Comparison of ENCODE assay signal across 16 mouse cellular contexts in the genomic region with DNA sequence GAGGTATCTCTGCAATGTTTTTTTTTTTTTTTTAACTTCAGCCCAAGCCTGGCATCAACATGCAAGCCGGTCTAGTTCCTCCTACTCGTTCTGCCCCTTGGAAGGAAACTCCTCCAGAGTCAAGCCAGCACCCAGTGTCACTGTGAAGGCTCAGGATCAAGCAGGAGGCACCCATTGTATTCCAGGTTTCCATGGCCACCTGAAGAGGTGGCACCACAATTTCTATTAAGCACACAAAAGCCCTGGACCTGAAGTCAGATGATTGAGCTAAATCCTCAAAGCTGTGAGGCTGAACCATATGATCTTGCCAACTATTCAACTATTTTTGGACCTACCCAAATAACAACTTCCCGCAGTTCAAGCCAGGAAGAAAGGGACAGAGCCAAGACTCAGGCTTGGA.
DNase-seq lines count a peak whose midpoint lies in the region; ATAC-seq and TF ChIP-seq lines count a peak whose summit lies in the region.
"Had no signal": no experiment of that assay in that cellular context is flagged by ENCODE, and none has a peak within 500 bp of the region (broad histone marks: within the 10 kb centered on the region; RNA-seq: fewer than 3 reads in every experiment).

No protein-coding gene starts in this region.

- H3K4me2 ChIP-seq in forebrain, embryonic 14.5 days (ENCODE audit: low read length): no peak overlapping the region
- H3K4me2 ChIP-seq in forebrain, embryonic 13.5 days: no peak overlapping the region
- no peak overlapping the region for H3K4me2 ChIP-seq in hindbrain, postnatal 0 days (ENCODE audit: low read depth, low read length)
- H3K4me2 ChIP-seq in hindbrain, embryonic 13.5 days: no peak overlapping the region
- no peak overlapping the region for H3K4me2 ChIP-seq in lung, postnatal 0 days (replicated peaks; ENCODE audit: low read depth, low read length)
- no peak overlapping the region for H3K4me2 ChIP-seq in stomach, postnatal 0 days (replicated peaks; ENCODE audit: low read depth)
- H3K4me2 ChIP-seq: embryonic facial prominence, embryonic 12.5 days; heart, embryonic 12.5 days; liver, embryonic 15.5 days; midbrain, embryonic 15.5 days had no signal

- ATAC-seq in forebrain, embryonic 14.5 days: no peak
- no peak for ATAC-seq in forebrain, embryonic 13.5 days
- ATAC-seq in hindbrain, postnatal 0 days: peak; percentile 76
- ATAC-seq in hindbrain, embryonic 13.5 days (ENCODE audit: low FRiP score): no peak
- no peak for ATAC-seq in lung, postnatal 0 days
- ATAC-seq in stomach, postnatal 0 days (ENCODE audit: low FRiP score, low TSS enrichment): no peak
- ATAC-seq: midbrain, embryonic 15.5 days had no signal

- TF ChIP-seq CTCF in hindbrain, postnatal 0 days (IDR thresholded peaks at IDR 0.05; ENCODE audit: low read depth): no peak
- TF ChIP-seq CTCF in lung, postnatal 0 days (IDR thresholded peaks at IDR 0.05): no peak
- TF ChIP-seq CTCF in stomach, postnatal 0 days (IDR thresholded peaks at IDR 0.05; ENCODE audit: low read depth): no peak

- no peaks in the 10 kb centered on the region for H3K27me3 ChIP-seq in forebrain, embryonic 14.5 days (replicated peaks; ENCODE audit: control insufficient read depth, insufficient read depth, low read length)
- H3K27me3 ChIP-seq in forebrain, embryonic 13.5 days: no peaks in the 10 kb centered on the region
- H3K27me3 ChIP-seq in hindbrain, postnatal 0 days (ENCODE audit: insufficient read depth, low read length): no peaks in the 10 kb centered on the region
- H3K27me3 ChIP-seq in hindbrain, embryonic 13.5 days: no peaks in the 10 kb centered on the region
- no peaks in the 10 kb centered on the region for H3K27me3 ChIP-seq in lung, postnatal 0 days (replicated peaks; ENCODE audit: insufficient read depth, low read length)
- no peaks in the 10 kb centered on the region for H3K27me3 ChIP-seq in stomach, postnatal 0 days (ENCODE audit: control insufficient read depth, insufficient read depth, low read length)
- H3K27me3 ChIP-seq: CH12.LX; embryonic facial prominence, embryonic 12.5 days; heart, embryonic 12.5 days; liver, embryonic 15.5 days; midbrain, embryonic 15.5 days had no signal

- H3K4me3 ChIP-seq in forebrain, embryonic 14.5 days (ENCODE audit: low read depth, low read length): no peak overlapping the region
- H3K4me3 ChIP-seq in forebrain, embryonic 13.5 days: no peak overlapping the region
- no peak overlapping the region for H3K4me3 ChIP-seq in hindbrain, postnatal 0 days (ENCODE audit: low read length)
- H3K4me3 ChIP-seq in hindbrain, embryonic 13.5 days: no peak overlapping the region
- H3K4me3 ChIP-seq in lung, postnatal 0 days (ENCODE audit: low read depth, low read length): no peak overlapping the region
- H3K4me3 ChIP-seq in stomach, postnatal 0 days (ENCODE audit: low read depth, low read length): no peak overlapping the region
- H3K4me3 ChIP-seq: embryonic facial prominence, embryonic 12.5 days; heart, embryonic 12.5 days; liver, embryonic 15.5 days; midbrain, embryonic 15.5 days had no signal

- no peak overlapping the region for H3K9ac ChIP-seq in forebrain, embryonic 14.5 days (ENCODE audit: low read length)
- no peak overlapping the region for H3K9ac ChIP-seq in forebrain, embryonic 13.5 days
- no peak overlapping the region for H3K9ac ChIP-seq in hindbrain, postnatal 0 days (replicated peaks; ENCODE audit: low read length)
- H3K9ac ChIP-seq in hindbrain, embryonic 13.5 days: no peak overlapping the region
- no peak overlapping the region for H3K9ac ChIP-seq in lung, postnatal 0 days (replicated peaks; ENCODE audit: low read depth)
- no peak overlapping the region for H3K9ac ChIP-seq in stomach, postnatal 0 days (ENCODE audit: low read length)
- H3K9ac ChIP-seq: embryonic facial prominence, embryonic 12.5 days; heart, embryonic 12.5 days; liver, embryonic 15.5 days; midbrain, embryonic 15.5 days had no signal

- no peak overlapping the region for H3K27ac ChIP-seq in forebrain, embryonic 14.5 days (ENCODE audit: low read depth, low read length)
- no peak overlapping the region for H3K27ac ChIP-seq in forebrain, embryonic 13.5 days
- peak overlapping the region; percentile 43; the same call in 1 of the 2 replicates for H3K27ac ChIP-seq in hindbrain, postnatal 0 days
- no peak overlapping the region for H3K27ac ChIP-seq in hindbrain, embryonic 13.5 days
- H3K27ac ChIP-seq in lung, postnatal 0 days (ENCODE audit: low read length): no peak overlapping the region
- H3K27ac ChIP-seq in stomach, postnatal 0 days (replicated peaks): no peak overlapping the region
- H3K27ac ChIP-seq: embryonic facial prominence, embryonic 12.5 days; liver, embryonic 15.5 days; midbrain, embryonic 15.5 days had no signal

- no peaks in the 10 kb centered on the region for H3K9me3 ChIP-seq in forebrain, embryonic 14.5 days (replicated peaks; ENCODE audit: control insufficient read depth, low read length)
- no peaks in the 10 kb centered on the region for H3K9me3 ChIP-seq in forebrain, embryonic 13.5 days (replicated peaks)
- H3K9me3 ChIP-seq in hindbrain, postnatal 0 days (ENCODE audit: low read length): no peaks in the 10 kb centered on the region
- H3K9me3 ChIP-seq in hindbrain, embryonic 13.5 days: no peaks in the 10 kb centered on the region
- no peaks in the 10 kb centered on the region for H3K9me3 ChIP-seq in lung, postnatal 0 days (ENCODE audit: low read length)
- H3K9me3 ChIP-seq in stomach, postnatal 0 days (ENCODE audit: control insufficient read depth, low read length): no peaks in the 10 kb centered on the region
- H3K9me3 ChIP-seq: embryonic facial prominence, embryonic 12.5 days; heart, embryonic 12.5 days; midbrain, embryonic 15.5 days had no signal

- WGBS in forebrain, embryonic 14.5 days: 27% methylated on average over 3 of the region's 3 CpGs
- WGBS in forebrain, embryonic 13.5 days: 37% methylated on average over 3 of the region's 3 CpGs
- 28% methylated on average over 3 of the region's 3 CpGs for WGBS in hindbrain, postnatal 0 days
- 54% methylated on average over 3 of the region's 3 CpGs for WGBS in hindbrain, embryonic 13.5 days
- WGBS in lung, postnatal 0 days: 48% methylated on average over 3 of the region's 3 CpGs
- WGBS in stomach, postnatal 0 days: 62% methylated on average over 3 of the region's 3 CpGs

- H3K36me3 ChIP-seq in forebrain, embryonic 14.5 days (ENCODE audit: control insufficient read depth, insufficient read depth, low read length): no peaks in the 10 kb centered on the region
- no peaks in the 10 kb centered on the region for H3K36me3 ChIP-seq in forebrain, embryonic 13.5 days (ENCODE audit: poor library complexity, severe bottlenecking)
- no peaks in the 10 kb centered on the region for H3K36me3 ChIP-seq in hindbrain, postnatal 0 days (ENCODE audit: insufficient read depth, low read length)
- H3K36me3 ChIP-seq in hindbrain, embryonic 13.5 days: no peaks in the 10 kb centered on the region
- H3K36me3 ChIP-seq in lung, postnatal 0 days (ENCODE audit: insufficient read depth, low read length): no peaks in the 10 kb centered on the region
- no peaks in the 10 kb centered on the region for H3K36me3 ChIP-seq in stomach, postnatal 0 days (ENCODE audit: control insufficient read depth, insufficient read depth, low read length)
- H3K36me3 ChIP-seq: embryonic facial prominence, embryonic 12.5 days; heart, embryonic 12.5 days; liver, embryonic 15.5 days; midbrain, embryonic 15.5 days had no signal

- no peak for TF ChIP-seq EP300 in lung, postnatal 0 days (IDR thresholded peaks at IDR 0.05)
- TF ChIP-seq EP300 in stomach, postnatal 0 days (optimal IDR thresholded peaks at IDR 0.05): no peak

- DNase-seq in forebrain, embryonic 14.5 days (ENCODE audit: low spot score): peak; percentile 53
- DNase-seq in hindbrain, postnatal 0 days (ENCODE audit: low spot score): peak; percentile 70
- peak; percentile 67 for DNase-seq in lung, postnatal 36 days
- no peak for DNase-seq in lung, postnatal 0 days (ENCODE audit: low spot score)
- peak; percentile 48 for DNase-seq in brain, adult 2 months (ENCODE audit: low read depth, low spot score)
- DNase-seq in stomach, postnatal 0 days (ENCODE audit: low spot score): no peak
- DNase-seq: adrenal gland, adult 2 months; cerebellum, adult 11-12 months; kidney, postnatal 4 days had no signal

- peaks cover 10% of the 10 kb centered on the region for H3K4me1 ChIP-seq in forebrain, embryonic 14.5 days (ENCODE audit: control insufficient read depth, insufficient read depth, low read length)
- peaks cover 18% of the 10 kb centered on the region for H3K4me1 ChIP-seq in forebrain, embryonic 13.5 days
- peaks cover 13% of the 10 kb centered on the region; the same call in 1 of the 2 replicates for H3K4me1 ChIP-seq in hindbrain, postnatal 0 days (ENCODE audit: insufficient read depth, low read length)
- peaks cover 12% of the 10 kb centered on the region for H3K4me1 ChIP-seq in hindbrain, embryonic 13.5 days (replicated peaks)
- no peaks in the 10 kb centered on the region for H3K4me1 ChIP-seq in lung, postnatal 0 days (ENCODE audit: insufficient read depth, low read depth, low read length)
- H3K4me1 ChIP-seq in stomach, postnatal 0 days (replicated peaks; ENCODE audit: control insufficient read depth, insufficient read depth): no peaks in the 10 kb centered on the region
- H3K4me1 ChIP-seq: embryonic facial prominence, embryonic 12.5 days; heart, embryonic 12.5 days; liver, embryonic 15.5 days had no signal

Comparison
In these comparisons a context has a peak if more than half of its experiments do, and no peak if none do; other contexts are left out.
1. DNase-seq: peak in forebrain, embryonic 14.5 days (single experiment), hindbrain, postnatal 0 days (single experiment), lung, postnatal 36 days (single experiment) and brain, adult 2 months (single experiment); none in lung, postnatal 0 days (single experiment) and stomach, postnatal 0 days (single experiment).